Mouse (Mus musculus): Measurements from ENCODE around the gene Ropn1.

Ropn1 gene

DNA sequence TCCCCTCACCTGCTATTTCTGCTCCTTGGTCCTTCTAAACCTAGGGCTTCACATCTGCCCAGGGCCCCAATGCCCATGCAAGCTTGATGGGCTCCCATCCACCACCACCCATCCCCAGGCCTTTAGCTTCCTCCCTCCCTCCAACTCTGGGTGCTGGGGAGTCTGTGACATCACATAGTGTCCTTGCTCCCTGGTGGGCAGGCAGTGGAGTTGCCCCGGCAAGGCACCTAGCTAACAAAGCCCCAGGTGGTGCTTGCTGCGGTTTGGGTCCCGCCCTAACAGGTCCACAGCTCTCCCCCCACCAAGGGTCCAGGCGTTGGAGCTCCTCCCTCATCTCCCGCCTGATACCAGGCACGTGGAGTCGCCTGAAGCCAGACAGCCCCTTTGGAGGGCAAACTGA, at the start of gene Ropn1:
Gene Ropn1, plus strand, starts transcription at position 301 of the 400 bp plus-strand sequence.
- no peak for DNase-seq (ENCODE audit: low spot score in 2 of 2)

DNA sequence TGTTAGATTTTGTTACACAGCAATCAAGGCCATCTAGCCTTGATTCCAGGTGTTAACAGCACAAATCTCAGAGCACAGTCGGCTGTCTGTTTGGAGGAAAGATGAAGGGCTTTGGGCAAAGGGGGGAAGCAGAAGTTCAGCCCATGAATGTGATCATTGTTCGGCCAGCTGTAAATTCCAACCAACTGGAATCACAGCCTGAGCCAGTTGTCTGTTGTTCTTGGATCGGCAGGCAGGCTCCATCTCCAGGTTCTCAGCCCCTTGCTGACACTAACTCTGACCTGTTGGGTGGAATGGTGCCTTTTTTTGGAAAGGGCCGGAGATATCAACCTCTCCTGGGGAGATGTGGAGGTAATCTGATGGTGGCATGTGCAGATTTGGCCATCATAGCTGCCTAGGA, 47.8 kb upstream of the Ropn1 start:
- DNase-seq (ENCODE audit: low spot score in 2 of 2), result no peak

DNA sequence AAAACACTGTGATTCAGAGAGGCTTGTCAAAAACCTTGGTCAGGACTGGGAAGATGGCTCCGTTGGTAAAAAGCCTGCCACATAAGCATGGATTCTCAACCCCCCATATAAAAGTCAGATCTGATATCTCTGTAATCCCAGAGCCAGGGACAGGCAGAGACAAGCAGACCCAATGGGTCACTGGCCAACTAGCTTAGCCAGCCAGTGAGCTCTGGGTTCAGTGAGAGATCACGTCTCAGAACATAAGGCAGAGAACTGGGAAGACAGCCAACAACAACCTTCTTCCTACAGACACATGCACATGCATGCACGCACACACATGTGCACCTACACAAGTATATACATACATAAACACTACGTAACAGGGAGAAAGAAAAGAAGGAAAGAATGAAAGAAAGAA, 46.6 kb upstream of the Ropn1 start:
- DNase-seq (ENCODE audit: low spot score in 2 of 2), result no peak

DNA sequence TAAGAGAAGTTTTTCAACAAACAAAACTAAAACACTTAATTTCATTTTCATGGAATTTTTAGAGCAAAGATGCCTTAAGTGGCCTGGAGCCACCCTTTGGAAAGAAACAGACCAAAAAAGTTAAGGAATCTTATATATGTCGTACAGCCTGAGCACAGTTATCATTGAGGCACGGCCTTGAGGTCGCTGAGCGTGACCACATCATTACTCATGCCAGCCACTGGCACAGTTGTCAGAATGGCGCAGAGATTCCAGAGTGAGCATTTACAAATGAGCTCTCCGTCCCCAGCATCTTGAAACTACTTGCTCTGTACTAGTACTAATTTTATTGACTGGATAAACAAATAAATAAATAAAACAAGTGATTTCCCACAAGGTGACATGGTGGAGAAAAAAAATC, 45.9 kb upstream of the Ropn1 start:
- no peak for DNase-seq (ENCODE audit: low spot score in 2 of 2)

DNA sequence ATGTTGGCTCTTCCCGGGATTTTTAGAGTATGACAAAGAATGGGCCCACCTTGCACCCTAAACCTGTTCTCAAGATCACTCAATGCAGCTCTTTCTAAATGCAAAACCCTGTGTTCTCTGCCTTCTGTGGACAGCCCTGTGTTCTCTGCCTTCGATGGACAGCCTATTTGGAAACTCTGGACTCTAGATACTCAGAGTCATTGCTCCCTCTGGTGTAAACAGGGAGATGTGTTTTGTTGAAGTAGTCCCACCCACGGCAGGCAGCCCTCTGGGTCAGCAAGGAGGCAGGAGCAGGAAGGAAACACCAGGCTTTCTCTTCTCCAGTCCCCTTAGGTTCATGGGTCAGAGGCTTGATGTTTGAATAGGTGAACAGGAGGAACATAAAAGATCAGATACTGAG, 44.0 kb upstream of the Ropn1 start:
- no peak for DNase-seq (ENCODE audit: low spot score in 2 of 2)

DNA sequence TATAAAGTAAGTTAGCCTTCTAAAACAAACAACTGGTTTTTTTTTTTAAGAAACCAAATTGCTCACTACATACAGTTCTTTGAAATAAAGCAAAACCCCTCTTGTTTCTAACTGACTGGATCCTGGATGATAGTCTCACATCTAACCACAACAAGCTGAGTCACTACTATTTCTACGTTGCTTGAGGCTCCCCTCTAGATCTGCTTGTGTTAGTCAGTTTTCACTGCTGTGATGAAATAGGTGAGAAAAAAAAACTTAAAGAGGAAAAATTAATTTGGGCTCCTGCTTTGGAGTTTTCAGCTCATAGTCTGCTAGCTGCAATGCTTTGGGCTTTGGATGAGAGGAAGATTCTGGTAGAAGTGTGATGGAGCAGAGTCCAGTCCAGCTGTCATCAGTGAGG, 39.6 kb upstream of the Ropn1 start:
- no peak for DNase-seq (ENCODE audit: low spot score in 2 of 2)

DNA sequence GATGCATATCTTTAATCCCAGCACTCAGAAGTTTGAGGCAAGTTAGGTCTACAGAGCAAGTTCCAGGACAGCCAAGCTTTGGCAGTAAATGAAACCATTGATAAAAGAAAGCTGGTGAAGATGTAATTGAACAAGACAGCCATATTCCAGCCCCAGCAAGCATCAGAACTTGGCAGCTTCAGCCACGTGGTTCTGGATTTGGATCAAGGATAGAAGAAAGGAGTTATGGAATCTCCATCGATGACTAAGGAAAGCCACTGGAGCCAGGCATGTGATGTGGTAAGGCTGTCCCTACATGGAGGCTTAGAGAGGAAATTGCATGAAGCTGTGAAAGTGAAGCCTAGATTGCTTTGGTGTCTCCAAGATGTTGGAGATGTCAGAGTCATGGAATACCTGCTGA, 35.7 kb upstream of the Ropn1 start:
- no peak for DNase-seq (ENCODE audit: low spot score in 2 of 2)

DNA sequence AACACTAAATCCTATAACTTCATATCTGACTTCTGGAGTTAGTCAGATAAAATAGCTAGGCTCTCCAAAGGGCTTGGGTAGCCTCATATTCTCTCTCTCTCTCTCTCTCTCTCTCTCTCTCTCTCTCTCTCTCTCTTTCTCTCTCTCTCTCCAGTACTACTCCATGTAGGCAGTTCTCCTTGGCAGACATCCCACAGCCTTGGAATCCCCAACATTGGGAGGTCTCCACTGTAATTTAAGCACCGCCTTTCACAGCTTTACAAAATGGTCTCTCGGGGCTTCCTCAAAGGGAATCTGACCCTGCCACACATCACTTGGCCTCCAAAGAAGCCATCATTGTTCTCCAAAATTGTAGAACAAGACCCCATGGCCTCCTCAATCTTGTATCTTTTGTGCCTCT, 22.1 kb upstream of the Ropn1 start:
- no peak for DNase-seq (ENCODE audit: low spot score in 2 of 2)

DNA sequence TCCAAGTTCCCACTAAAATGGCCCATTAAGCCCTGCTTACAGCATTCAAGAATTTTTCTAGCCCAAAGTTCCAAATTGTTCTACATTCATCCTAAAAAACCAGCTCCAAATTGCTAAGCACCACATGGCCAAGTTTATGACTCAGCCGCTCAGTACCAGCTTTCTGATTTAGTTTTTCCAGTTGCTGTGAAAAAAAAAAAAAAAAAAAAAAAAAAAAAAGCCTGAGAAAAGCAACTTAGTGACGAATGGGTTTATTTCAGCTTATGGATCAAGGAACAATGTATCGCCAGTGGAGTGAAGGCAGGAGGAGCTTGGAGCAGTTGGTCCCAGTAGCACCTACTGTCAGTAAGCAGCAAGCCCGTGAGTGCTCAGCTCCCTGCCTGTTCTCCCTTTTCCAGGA, 21.3 kb upstream of the Ropn1 start:
- DNase-seq (ENCODE audit: low spot score in 2 of 2), result no peak

DNA sequence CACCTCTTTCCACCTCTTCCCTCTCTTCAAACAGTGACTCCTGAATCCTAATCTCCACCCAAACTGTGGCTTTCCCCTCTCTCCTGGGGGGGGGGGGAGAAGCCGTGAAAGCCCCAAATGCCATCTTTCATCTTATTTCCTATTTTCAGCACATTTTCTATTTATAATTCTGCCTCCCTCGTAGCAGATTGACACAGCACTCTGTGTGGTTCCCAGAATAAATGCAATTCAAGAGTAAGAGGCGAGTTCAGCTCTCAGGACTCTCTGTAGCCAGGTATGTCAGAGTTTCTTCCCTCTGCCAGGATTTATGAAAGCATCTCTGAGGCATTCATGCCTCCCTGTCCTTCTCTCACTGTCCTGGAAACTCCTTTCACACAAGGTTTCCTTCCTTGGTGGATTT, 14.2 kb upstream of the Ropn1 start:
- no peak for DNase-seq (ENCODE audit: low spot score in 2 of 2)

DNA sequence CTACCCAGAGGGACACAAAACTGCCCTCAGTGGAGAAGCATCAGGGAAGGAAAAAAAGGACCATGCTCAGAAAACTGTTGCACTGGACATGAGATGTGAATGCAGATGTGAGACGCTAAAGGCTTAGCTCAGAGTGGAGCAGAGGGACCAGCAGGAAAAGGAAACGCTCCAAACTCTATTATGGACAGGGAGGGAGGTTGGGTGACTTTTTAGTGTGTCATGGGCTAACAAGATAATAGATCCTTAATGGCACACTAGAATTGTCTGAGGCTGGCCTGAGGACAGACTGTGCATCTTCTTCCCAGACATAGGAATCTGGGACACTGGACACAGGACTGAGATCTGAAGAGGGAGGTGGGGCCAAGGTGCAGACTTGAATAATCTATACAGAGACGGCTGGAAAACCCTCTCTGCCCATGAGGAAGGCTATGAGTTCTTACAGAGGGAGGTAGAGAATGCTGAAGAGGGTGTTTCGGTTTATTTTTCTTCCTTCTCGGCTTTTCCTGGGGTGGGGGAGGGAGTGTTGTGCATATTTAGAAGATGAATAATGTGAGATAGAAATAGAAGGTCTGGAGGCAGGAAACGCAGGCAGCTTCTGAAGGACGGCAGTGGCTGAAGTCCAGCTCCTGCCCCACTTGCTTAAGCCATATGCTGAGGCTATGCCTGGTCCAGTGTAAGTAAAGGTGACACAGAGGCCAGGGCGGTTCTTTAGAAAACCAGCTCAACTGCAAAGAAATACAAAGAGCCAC, 6.0 kb upstream of the Ropn1 start:
- DNase-seq (ENCODE audit: low spot score in 2 of 2), result no peak

DNA sequence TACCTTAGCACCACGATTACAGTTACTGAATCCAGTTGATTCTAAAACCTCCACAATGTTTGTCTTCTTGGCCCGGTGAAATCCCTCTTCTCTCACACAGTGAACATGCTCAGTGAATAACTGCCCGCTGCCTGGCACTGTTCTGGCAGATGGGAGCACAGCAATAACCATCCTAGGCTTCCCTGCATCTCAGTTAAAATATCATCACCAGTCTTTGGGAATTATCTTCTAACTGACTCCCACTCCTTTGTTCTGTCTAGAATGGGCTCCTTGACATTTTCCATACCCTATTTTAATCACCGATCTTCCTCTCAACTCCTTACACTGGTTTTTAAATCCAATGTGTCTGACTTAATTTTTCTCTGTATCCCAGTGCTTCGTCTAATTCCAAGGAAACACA, 3.3 kb downstream of the Ropn1 start:
- DNase-seq (ENCODE audit: low spot score in 2 of 2), result no peak

DNA sequence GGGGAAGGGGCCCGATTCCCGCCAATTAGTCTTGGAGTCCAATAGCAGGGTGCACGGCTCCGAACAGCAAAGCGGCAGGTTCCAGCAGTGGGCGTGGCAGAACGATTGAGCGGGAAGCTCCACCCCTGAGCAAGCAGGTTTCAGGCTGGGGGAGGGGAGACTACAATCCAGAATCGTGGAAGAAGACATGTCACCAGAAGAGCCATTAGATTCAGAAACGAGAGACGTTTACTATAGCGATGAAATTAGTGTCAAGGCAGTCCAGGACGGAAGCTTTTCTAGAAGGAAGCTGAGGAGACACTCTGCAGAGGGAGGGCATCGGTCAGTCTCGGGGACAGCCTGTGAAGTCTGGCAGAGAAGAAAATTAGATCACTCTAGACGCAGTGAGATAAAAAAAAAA, 7.8 kb downstream of the Ropn1 start:
- peak in 1 of 2 experiments; percentile 10 for DNase-seq (ENCODE audit: low spot score in 2 of 2)

DNA sequence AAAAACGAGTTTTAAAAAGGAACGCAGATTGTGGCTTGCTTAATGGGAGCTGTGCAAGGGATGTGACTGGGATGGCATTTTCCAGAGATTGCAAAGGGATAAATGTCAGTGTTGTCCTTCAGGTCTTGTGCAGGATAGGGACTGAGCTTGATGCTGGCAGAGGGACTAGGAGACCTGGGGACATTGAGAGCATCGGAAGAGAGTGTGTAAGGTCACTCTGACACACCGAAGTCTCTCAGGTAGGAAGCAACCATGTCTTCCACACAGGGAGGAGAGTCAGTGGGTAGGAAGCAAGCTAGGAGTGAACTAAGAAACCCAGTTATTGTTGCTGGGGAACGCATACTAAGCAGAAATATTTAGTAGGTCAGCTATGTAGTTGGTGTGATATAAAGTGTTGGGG, 8.3 kb downstream of the Ropn1 start:
- no peak for DNase-seq (ENCODE audit: low spot score in 2 of 2)

DNA sequence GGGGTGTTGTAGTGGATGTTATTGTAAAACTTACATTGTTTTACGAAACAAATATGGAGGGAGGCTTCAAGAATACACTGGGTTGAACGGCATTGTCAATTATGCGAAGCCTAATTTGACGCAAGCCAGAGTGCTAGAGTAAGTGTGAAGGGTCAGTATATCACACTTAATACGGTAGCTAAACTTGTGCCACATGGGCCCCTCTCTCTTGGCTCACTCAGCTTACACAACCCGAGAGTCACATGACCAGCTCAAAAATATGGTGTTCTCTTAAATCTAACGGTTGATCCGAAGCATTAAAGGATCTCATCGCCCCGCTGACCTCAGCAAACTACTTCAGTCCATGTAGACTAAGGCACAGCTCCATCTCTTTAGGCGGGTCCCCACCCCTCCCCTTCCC, 8.7 kb downstream of the Ropn1 start:
- no peak for DNase-seq (ENCODE audit: low spot score in 2 of 2)

DNA sequence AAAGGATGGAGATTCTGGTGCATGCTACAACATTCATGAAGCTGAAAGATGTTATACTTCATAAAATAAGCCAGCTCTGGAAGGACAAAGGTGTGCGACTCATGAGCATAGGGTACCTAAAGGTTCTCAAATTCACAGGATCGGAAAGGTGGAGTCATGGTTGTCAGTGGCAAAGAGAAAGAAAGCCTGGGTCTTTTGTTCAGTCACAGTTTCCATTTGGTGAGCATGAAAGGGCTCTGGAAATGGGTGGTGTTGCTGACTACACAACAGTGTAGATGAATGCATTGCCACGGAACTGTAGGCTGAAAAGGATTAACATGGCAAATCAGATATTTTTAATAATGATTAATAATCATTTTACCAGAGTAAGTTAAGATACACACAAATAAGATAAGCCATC, 14.8 kb downstream of the Ropn1 start:
- no peak for DNase-seq (ENCODE audit: low spot score in 2 of 2)

DNA sequence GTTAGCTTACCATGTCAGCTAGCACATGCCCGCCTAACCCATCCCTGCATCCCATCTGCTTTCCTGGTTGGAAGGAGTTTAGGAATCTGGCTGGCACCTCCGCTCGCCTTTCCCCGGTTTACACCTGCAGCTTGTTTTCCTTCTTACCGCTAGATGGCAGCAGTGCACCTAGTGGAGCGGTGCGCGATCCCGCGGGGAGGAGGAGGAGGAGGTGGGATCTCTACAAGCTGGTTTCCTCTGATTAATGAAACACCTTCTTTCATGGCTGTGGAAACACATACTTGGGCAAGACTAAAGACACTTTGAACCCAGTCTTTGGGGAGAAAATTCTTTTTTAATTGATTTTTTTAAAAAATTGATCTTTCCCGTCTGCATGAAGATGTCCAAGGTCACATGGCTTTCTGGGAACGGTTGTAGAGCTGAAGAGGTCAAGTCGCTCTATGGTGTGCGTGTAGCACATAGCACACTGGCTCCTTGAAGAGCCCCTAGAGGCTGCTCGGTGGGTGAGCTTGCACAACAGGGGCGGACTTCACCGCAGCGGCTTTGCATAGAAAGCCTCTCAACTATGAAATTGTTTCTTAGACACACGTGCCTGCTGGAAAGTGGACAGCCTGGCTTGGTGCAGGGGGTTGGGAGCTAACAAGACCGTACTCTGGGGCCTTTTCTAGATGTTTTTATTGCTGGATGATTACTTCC, 17.5 kb downstream of the Ropn1 start:
- DNase-seq (ENCODE audit: low spot score in 2 of 2), result peak; percentile 29 to 70

DNA sequence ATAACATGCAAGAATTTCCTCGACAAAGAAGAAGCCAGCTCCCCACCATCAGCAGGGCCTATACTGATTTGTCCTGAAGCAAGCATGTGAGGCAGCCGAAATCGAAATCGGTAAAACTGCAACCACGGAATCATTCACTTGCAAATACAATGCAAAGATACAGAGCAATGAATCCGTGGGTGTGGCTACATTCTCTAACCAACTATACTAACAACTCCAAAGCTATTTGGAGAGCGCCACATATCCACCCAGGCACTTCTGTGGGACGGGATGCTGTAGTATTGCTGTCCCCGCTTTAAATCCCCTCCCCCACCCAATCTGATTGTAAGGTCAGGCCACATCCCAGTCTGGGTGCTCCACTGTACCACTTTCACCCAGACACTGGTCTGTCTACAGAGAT, 18.6 kb downstream of the Ropn1 start:
- DNase-seq (ENCODE audit: low spot score in 2 of 2), result no peak

DNA sequence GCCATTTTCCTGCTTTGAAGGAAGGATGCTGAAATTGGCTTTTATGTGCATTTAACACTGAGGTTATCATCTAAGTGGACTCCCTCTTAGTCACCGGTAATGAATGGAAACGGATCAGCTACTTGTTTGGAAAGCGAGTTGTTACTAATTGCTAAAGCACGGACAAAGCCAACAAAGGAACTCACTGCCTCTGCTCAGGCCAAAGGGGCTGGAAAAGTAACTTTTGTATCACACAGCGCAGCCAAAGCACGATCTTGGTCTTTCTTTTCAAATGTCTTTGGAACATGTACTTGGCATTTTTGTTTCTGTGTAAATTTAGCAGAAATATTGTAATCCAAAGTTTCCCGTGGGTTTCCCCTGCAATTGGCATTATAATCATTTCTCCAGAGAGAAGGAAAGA, 22.2 kb downstream of the Ropn1 start:
- DNase-seq (ENCODE audit: low spot score in 2 of 2), result no peak

DNA sequence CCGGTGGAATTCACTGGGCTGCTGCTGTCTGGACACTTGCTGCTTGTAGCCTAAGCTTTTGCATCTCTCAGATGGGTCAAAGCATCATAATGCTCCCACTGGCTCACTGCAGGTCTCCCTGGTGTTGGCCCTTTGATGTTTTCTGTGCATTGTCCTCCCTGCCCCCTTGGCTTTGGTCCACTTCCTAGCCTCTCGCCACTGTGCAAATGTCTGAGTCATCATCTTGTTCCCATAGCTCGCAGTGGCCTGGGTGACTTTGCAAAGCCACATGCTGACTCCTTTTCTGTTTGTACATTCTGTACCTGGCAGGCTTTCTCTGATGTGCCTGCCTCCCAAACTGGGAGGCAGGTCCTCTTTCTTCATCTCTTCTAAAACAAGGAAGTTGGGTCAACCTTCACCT, 23.1 kb downstream of the Ropn1 start:
- DNase-seq (ENCODE audit: low spot score in 2 of 2), result no peak

DNA sequence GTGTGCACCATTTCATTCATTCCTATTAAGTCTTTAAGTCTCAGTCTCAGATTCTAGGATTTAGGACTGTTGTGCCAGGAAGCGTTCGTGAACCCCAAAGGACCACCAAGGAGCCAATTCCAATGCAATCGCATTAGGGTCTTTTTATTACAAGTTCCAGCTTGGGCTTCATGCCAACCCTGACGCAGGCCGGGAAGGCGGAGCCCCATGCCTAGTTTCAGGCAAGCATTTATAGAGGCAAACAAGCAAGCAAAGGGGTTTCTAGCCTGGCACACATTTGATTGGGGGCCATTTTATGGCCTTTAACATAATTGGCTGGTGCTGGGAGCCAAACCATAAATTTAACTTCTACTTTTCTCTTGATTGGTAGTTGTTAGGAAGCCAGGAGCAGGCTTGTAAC, 24.6 kb downstream of the Ropn1 start:
- no peak for DNase-seq (ENCODE audit: low spot score in 2 of 2)

DNA sequence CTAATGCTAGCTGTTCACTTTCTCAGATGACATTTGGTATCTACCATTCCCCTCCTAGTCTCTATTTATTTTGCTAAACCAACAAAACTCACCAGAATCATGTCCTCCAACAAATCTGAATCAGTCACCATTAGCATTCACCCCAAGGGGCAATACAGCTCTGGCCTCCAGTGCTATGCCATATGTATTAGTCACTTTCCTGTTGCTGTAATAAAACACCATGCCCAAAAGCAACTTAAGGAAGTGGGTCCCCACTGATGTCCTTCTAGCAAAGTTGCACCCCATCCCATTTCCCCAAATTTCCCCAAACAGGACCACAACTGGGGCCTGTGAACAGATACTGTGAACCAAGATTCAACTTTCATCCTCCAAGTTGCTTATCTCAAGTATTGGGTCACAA, 32.1 kb downstream of the Ropn1 start:
- no peak for DNase-seq (ENCODE audit: low spot score in 2 of 2)

DNA sequence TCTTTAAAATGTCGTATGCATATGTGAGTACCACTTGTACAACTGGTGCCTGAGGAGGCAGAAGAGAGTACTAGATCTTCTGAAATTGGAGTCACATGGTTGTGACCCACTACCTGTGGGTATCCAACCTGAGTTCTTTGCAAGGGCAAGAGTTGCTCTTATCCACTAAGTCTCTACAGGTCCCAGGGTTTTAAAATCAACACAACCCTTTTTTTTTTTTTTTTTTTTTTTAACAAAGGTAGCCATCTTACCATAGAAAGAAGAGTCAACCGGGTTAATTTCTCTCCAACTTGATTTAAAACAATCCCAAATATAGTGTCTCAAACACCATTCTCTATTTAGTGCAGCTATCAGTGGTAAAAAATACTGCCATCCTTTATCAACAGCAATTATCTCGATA, 40.2 kb downstream of the Ropn1 start:
- DNase-seq (ENCODE audit: low spot score in 2 of 2), result no peak
